Mouse (Mus musculus): Measurements from ENCODE around the gene Mlip. TPM values are rescaled to one million over a fixed set of nuclear protein-coding genes. Genes with fewer than 3 reads are reported as not detected.

The Mlip gene
- polyA plus RNA-seq, 1 experiment: not detected

GRCm38 (mm10) chr9:77277270-77277669, 75.5 kb downstream of the Mlip start:
- H3K27me3 ChIP-seq (ENCODE audit: control insufficient read depth, insufficient read depth, low read length, poor library complexity, severe bottlenecking): no peaks in the 10 kb centered on the region
- H3K4me1 ChIP-seq (ENCODE audit: control insufficient read depth, insufficient read depth, low read length): no peaks in the 10 kb centered on the region
- no peaks in the 10 kb centered on the region for H3K9me3 ChIP-seq (replicated peaks; ENCODE audit: control insufficient read depth, insufficient read depth, low read length, poor library complexity, severe bottlenecking)
- no peaks in the 10 kb centered on the region for H3K36me3 ChIP-seq (ENCODE audit: control insufficient read depth, insufficient read depth, low read length, poor library complexity, severe bottlenecking)
- TF ChIP-seq EP300 (IDR thresholded peaks at IDR 0.05; ENCODE audit: insufficient read depth, low read depth, low read length) (no peak), POLR2A (IDR thresholded peaks at IDR 0.05; ENCODE audit: insufficient read depth, low read length) (no peak), CTCF (IDR thresholded peaks at IDR 0.05; ENCODE audit: low read depth, low read length) (no peak)
- no peak overlapping the region for H3K4me3 ChIP-seq (ENCODE audit: low read depth, low read length)
- no peak overlapping the region for H3K27ac ChIP-seq (ENCODE audit: insufficient read depth, low read length)
- H3K9ac ChIP-seq (ENCODE audit: low read depth, poor library complexity, severe bottlenecking): no peak overlapping the region

GRCm38 (mm10) chr9:77276451-77277154, 76.2 kb downstream of the Mlip start:
- H3K27me3 ChIP-seq (ENCODE audit: control insufficient read depth, insufficient read depth, low read length, poor library complexity, severe bottlenecking): no peaks in the 10 kb centered on the region
- no peaks in the 10 kb centered on the region for H3K36me3 ChIP-seq (ENCODE audit: control insufficient read depth, insufficient read depth, low read length, poor library complexity, severe bottlenecking)
- H3K9ac ChIP-seq (ENCODE audit: low read depth, poor library complexity, severe bottlenecking): no peak overlapping the region
- H3K4me1 ChIP-seq (ENCODE audit: control insufficient read depth, insufficient read depth, low read length): no peaks in the 10 kb centered on the region
- H3K4me3 ChIP-seq (ENCODE audit: low read depth, low read length): no peak overlapping the region
- H3K9me3 ChIP-seq (replicated peaks; ENCODE audit: control insufficient read depth, insufficient read depth, low read length, poor library complexity, severe bottlenecking): no peaks in the 10 kb centered on the region
- TF ChIP-seq EP300 (IDR thresholded peaks at IDR 0.05; ENCODE audit: insufficient read depth, low read depth, low read length) (no peak), CTCF (IDR thresholded peaks at IDR 0.05; ENCODE audit: low read depth, low read length) (no peak), POLR2A (IDR thresholded peaks at IDR 0.05; ENCODE audit: insufficient read depth, low read length) (no peak)
- H3K27ac ChIP-seq (ENCODE audit: insufficient read depth, low read length): no peak overlapping the region

- Histone ChIP-seq H3K36me3 (ENCODE audit: control insufficient read depth, insufficient read depth, low read length, poor library complexity, severe bottlenecking) (no peaks in the 10 kb centered on the region), H3K4me3 (ENCODE audit: low read depth, low read length) (no peak overlapping the region), H3K9me3 (replicated peaks; ENCODE audit: control insufficient read depth, insufficient read depth, low read length, poor library complexity, severe bottlenecking) (no peaks in the 10 kb centered on the region), H3K9ac (ENCODE audit: low read depth, poor library complexity, severe bottlenecking) (no peak overlapping the region), H3K4me1 (ENCODE audit: control insufficient read depth, insufficient read depth, low read length) (no peaks in the 10 kb centered on the region), H3K27ac (ENCODE audit: insufficient read depth, low read length) (no peak overlapping the region), H3K27me3 (ENCODE audit: control insufficient read depth, insufficient read depth, low read length, poor library complexity, severe bottlenecking) (no peaks in the 10 kb centered on the region)
- TF ChIP-seq EP300 (IDR thresholded peaks at IDR 0.05; ENCODE audit: insufficient read depth, low read depth, low read length) (no peak), CTCF (IDR thresholded peaks at IDR 0.05; ENCODE audit: low read depth, low read length) (no peak), POLR2A (IDR thresholded peaks at IDR 0.05; ENCODE audit: insufficient read depth, low read length) (no peak)
These were observed 80.0 kb downstream of the Mlip start for GRCm38 (mm10) chr9:77272727-77273126.

GRCm38 (mm10) chr9:77265268-77266017, 87.3 kb downstream of the Mlip start:
- Histone ChIP-seq H3K4me1 (ENCODE audit: control insufficient read depth, insufficient read depth, low read length) (no peaks in the 10 kb centered on the region), H3K27ac (ENCODE audit: insufficient read depth, low read length) (no peak overlapping the region), H3K36me3 (ENCODE audit: control insufficient read depth, insufficient read depth, low read length, poor library complexity, severe bottlenecking) (no peaks in the 10 kb centered on the region), H3K9ac (ENCODE audit: low read depth, poor library complexity, severe bottlenecking) (no peak overlapping the region), H3K27me3 (ENCODE audit: control insufficient read depth, insufficient read depth, low read length, poor library complexity, severe bottlenecking) (no peaks in the 10 kb centered on the region; the same call in 1 of the 2 replicates), H3K4me3 (ENCODE audit: low read depth, low read length) (no peak overlapping the region), H3K9me3 (replicated peaks; ENCODE audit: control insufficient read depth, insufficient read depth, low read length, poor library complexity, severe bottlenecking) (no peaks in the 10 kb centered on the region)
- TF ChIP-seq POLR2A (IDR thresholded peaks at IDR 0.05; ENCODE audit: insufficient read depth, low read length) (no peak), EP300 (IDR thresholded peaks at IDR 0.05; ENCODE audit: insufficient read depth, low read depth, low read length) (no peak), CTCF (IDR thresholded peaks at IDR 0.05; ENCODE audit: low read depth, low read length) (no peak)

- Histone ChIP-seq H3K4me1 (ENCODE audit: control insufficient read depth, insufficient read depth, low read length) (no peaks in the 10 kb centered on the region), H3K36me3 (ENCODE audit: control insufficient read depth, insufficient read depth, low read length, poor library complexity, severe bottlenecking) (no peaks in the 10 kb centered on the region), H3K4me3 (ENCODE audit: low read depth, low read length) (no peak overlapping the region), H3K27ac (ENCODE audit: insufficient read depth, low read length) (no peak overlapping the region), H3K9me3 (replicated peaks; ENCODE audit: control insufficient read depth, insufficient read depth, low read length, poor library complexity, severe bottlenecking) (no peaks in the 10 kb centered on the region), H3K27me3 (ENCODE audit: control insufficient read depth, insufficient read depth, low read length, poor library complexity, severe bottlenecking) (no peaks in the 10 kb centered on the region; the same call in 1 of the 2 replicates), H3K9ac (ENCODE audit: low read depth, poor library complexity, severe bottlenecking) (no peak overlapping the region)
- TF ChIP-seq CTCF (IDR thresholded peaks at IDR 0.05; ENCODE audit: low read depth, low read length) (no peak), EP300 (IDR thresholded peaks at IDR 0.05; ENCODE audit: insufficient read depth, low read depth, low read length) (no peak), POLR2A (IDR thresholded peaks at IDR 0.05; ENCODE audit: insufficient read depth, low read length) (no peak)
These were observed 93.7 kb downstream of the Mlip start for GRCm38 (mm10) chr9:77259052-77259451.

DNA sequence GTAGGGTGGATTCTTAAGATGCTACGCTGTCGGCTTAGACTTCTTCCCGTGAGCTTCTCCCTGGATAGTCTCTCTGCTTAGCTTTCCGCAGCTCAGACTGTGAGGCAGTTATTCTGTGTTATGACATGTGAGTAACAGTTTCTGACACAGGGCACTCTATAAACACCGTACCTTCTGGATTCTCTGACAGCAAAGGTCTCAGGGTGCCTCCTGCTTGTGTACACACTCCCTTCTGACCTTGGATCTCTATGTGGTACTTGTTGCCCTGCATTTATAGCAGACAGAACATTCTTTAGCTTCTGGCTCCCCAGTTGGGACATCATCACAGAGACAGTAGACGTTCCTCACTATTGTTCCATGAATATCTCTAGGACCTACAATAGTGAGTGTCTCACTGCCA, 94.5 kb downstream of the Mlip start:
- Histone ChIP-seq H3K36me3 (ENCODE audit: control insufficient read depth, insufficient read depth, low read length, poor library complexity, severe bottlenecking) (no peaks in the 10 kb centered on the region), H3K9ac (ENCODE audit: low read depth, poor library complexity, severe bottlenecking) (no peak overlapping the region), H3K4me3 (ENCODE audit: low read depth, low read length) (no peak overlapping the region), H3K27ac (ENCODE audit: insufficient read depth, low read length) (no peak overlapping the region), H3K4me1 (ENCODE audit: control insufficient read depth, insufficient read depth, low read length) (no peaks in the 10 kb centered on the region), H3K9me3 (replicated peaks; ENCODE audit: control insufficient read depth, insufficient read depth, low read length, poor library complexity, severe bottlenecking) (no peaks in the 10 kb centered on the region), H3K27me3 (ENCODE audit: control insufficient read depth, insufficient read depth, low read length, poor library complexity, severe bottlenecking) (no peaks in the 10 kb centered on the region)
- TF ChIP-seq EP300 (IDR thresholded peaks at IDR 0.05; ENCODE audit: insufficient read depth, low read depth, low read length) (no peak), POLR2A (IDR thresholded peaks at IDR 0.05; ENCODE audit: insufficient read depth, low read length) (no peak), CTCF (IDR thresholded peaks at IDR 0.05; ENCODE audit: low read depth, low read length) (no peak)
